Mouse (Mus musculus) G1E (cell line): ENCODE data around the gene Insyn1. TPM values are rescaled to one million over a fixed set of nuclear protein-coding genes. Genes with fewer than 3 reads are reported as not detected.

Experiments used
- ATAC-seq: 2 replicates; pipeline ENCODE4 v1.8.0; 2016; ENCODE audit warnings: mild to moderate bottlenecking; ENCODE audit not compliant: insufficient number of reproducible peaks, poor library complexity, low FRiP score, severe bottlenecking; ENCODE audit errors: extremely low read depth
- DNase-seq: peaks from one replicate; pipeline ENCODE4 v3.0.0; 2012; ENCODE audit warnings: low spot score
- H3K27me3 ChIP-seq: 2 replicates; pipeline ENCODE4 v1.6.1; 2012; ENCODE audit warnings: mild to moderate bottlenecking, low read length, inconsistent platforms; ENCODE audit not compliant: insufficient read depth
- H3K36me3 ChIP-seq: replicated peaks from 2 replicates; pipeline ENCODE3; 2012; ENCODE audit warnings: mild to moderate bottlenecking, inconsistent platforms
- H3K4me1 ChIP-seq: 2 replicates; pipeline ENCODE4 v1.6.1; 2012; ENCODE audit warnings: low read depth, low read length, inconsistent platforms, mixed read lengths; ENCODE audit not compliant: insufficient read depth
- H3K4me3 ChIP-seq: 2 replicates; pipeline ENCODE4 v1.5.1; 2012; ENCODE audit warnings: low read depth, mild to moderate bottlenecking, inconsistent platforms, low read length, moderate library complexity, mixed read lengths
- H3K9me3 ChIP-seq: replicated peaks from 2 replicates; pipeline ENCODE4 v1.6.1; 2012; ENCODE audit warnings: inconsistent platforms
- CTCF ChIP-seq: IDR thresholded peaks from 2 replicates; pipeline ENCODE4 v1.5.1; 2012; ENCODE audit warnings: low read depth, low read length, inconsistent platforms, mixed read lengths
- GATA1 ChIP-seq: IDR thresholded peaks from 2 replicates; pipeline ENCODE4 v1.6.1; 2012; ENCODE audit warnings: borderline replicate concordance, low read length, inconsistent platforms, mixed read lengths
- GATA2 ChIP-seq: IDR thresholded peaks from 2 replicates; pipeline ENCODE4 v1.6.1; 2012; ENCODE audit warnings: low read depth, low read length, inconsistent platforms, borderline replicate concordance
- POLR2AphosphoS5 ChIP-seq: IDR thresholded peaks from 2 replicates; pipeline ENCODE4 v1.6.1; 2012; ENCODE audit warnings: low read depth, low read length, inconsistent platforms; ENCODE audit not compliant: insufficient replicate concordance
- TAL1 ChIP-seq: conservative IDR thresholded peaks from 2 replicates; pipeline ENCODE4 v1.6.1; 2012; ENCODE audit warnings: low read depth, low read length, inconsistent platforms, mixed read lengths
- polyA plus RNA-seq: library from polyadenylated mRNA; stranded (reverse); fragments of >175 nt; gene quantifications from 2 replicates; pipeline ENCODE4 v1.2.3, GENCODE M21; 2012
- total RNA-seq, 2 experiments: library from RNA; stranded (forward) in 1 of 2; stranded (reverse) in 1 of 2; fragments of 200-1000 nt in 1 of 2; fragments of >200 nt in 1 of 2; fragmentation: Nextera tagmentation in 1 of 2; gene quantifications; 2 replicates each; pipeline ENCODE4 v1.2.3; 2014 to 2017

The Insyn1 gene
- total and polyA plus RNA-seq, 3 experiments, result 0.05 TPM; not detected in 2

- DNase-seq (no peak), ATAC-seq (no peak)
- no peaks in the 10 kb centered on the region for H3K4me1 ChIP-seq
- no peaks in the 10 kb centered on the region for H3K9me3 ChIP-seq
- H3K4me3 ChIP-seq, result no peak overlapping the region
- TF ChIP-seq GATA2 (no peak), CTCF (no peak), POLR2AphosphoS5 (no peak), GATA1 (no peak), TAL1 (no peak)
- H3K27me3 ChIP-seq, result peaks cover 33% of the 10 kb centered on the region
- no peaks in the 10 kb centered on the region for H3K36me3 ChIP-seq
Measured at GRCm38 (mm10) chr9:58516480-58516879, 28.1 kb downstream of the Insyn1 start.

DNA sequence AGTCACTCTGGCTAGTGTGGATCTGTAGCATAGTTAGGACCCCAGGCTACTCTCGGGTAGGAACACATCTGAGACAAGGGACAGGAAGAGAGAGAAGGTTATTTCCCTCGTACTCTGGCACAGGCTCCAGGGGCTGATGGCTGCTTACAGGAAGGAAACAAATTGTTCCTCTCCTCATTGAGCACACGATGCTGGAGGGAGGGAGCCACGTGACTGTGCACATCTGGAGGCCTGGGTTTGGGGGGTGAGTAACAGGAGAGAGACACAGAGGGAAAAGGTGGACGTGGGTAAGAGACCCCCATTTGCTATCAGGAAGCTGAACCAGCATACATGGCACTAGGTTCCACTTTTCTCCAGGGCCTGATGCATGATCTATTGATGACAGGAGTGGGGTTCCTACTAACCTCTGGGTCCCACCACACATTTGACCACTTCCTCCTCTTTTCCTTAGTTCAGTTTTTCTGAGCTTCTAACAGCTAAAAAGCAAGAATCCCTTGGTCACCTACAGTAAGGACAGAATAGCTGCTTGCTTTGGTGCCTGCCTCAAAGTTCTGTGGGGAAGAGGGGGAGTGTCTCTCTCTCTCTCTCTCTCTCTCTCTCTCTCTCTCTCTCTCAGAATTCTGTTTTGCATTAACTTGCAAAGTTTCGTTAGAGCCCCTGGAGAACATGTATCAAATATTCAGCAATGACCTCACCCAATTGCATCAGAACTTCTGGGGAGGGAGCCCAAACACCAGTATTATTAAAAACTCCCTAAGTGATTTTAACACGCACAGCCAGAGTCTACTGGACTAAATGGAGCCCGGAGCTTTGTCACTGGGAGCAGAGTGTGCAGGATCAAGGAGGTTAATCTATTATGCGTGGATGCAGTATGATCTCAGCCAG, 29.7 kb downstream of the Insyn1 start:
- no peak for DNase-seq
- TF ChIP-seq GATA1, result no peak
- TF ChIP-seq POLR2AphosphoS5, result no peak
- TF ChIP-seq TAL1, result no peak
- no peak for TF ChIP-seq GATA2
- TF ChIP-seq CTCF, result no peak
- Histone ChIP-seq H3K9me3 (no peaks in the 10 kb centered on the region), H3K27me3 (peaks cover 33% of the 10 kb centered on the region), H3K4me1 (no peaks in the 10 kb centered on the region), H3K4me3 (no peak overlapping the region), H3K36me3 (no peaks in the 10 kb centered on the region)
- no peak for ATAC-seq

- peaks cover 31% of the 10 kb centered on the region for H3K27me3 ChIP-seq
- no peak overlapping the region for H3K4me3 ChIP-seq
- TF ChIP-seq CTCF, result no peak
- TF ChIP-seq GATA1, result no peak
- no peak for TF ChIP-seq GATA2
- no peak for TF ChIP-seq TAL1
- no peak for TF ChIP-seq POLR2AphosphoS5
- H3K36me3 ChIP-seq, result no peaks in the 10 kb centered on the region
- no peak for DNase-seq
- no peaks in the 10 kb centered on the region for H3K4me1 ChIP-seq
- no peak for ATAC-seq
- no peaks in the 10 kb centered on the region for H3K9me3 ChIP-seq
Measured at GRCm38 (mm10) chr9:58519953-58520352, 31.6 kb downstream of the Insyn1 start.

GRCm38 (mm10) chr9:58520816-58521581, 32.6 kb downstream of the Insyn1 start:
- no peak for TF ChIP-seq CTCF
- TF ChIP-seq GATA1, result no peak
- TF ChIP-seq GATA2, result no peak
- no peak for TF ChIP-seq POLR2AphosphoS5
- no peak for TF ChIP-seq TAL1
- Histone ChIP-seq H3K9me3 (no peaks in the 10 kb centered on the region), H3K4me1 (no peaks in the 10 kb centered on the region), H3K4me3 (no peak overlapping the region), H3K27me3 (peaks cover 25% of the 10 kb centered on the region), H3K36me3 (no peaks in the 10 kb centered on the region)
- ATAC-seq (no peak), DNase-seq (no peak)

DNA sequence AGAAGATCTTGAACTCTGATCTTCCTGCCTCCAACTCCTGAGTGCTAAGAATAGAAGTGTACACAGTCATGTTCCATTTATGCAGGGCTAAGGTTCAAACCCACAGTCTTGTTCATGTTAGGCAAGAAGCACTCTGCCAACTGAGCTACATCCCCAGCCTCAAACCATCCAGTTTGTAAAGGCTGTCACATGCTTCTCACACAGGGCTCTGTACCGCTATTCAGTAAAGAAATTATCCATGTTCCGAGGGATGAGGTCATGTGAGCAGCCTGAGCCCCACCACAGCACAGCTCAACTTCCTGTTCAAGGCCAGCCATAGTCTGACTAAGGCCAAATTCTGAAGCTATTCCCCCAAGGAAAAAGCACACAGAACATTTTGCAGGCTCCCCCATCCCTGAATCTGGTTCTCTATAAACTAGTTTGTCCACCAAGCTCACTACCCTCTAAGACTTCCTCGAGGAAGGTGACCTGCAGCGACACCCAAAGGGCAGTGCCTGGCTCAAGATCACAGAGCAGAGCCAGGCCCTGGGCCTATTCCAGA, 33.5 kb downstream of the Insyn1 start:
- ATAC-seq, result no peak
- Histone ChIP-seq H3K27me3 (peaks cover 22% of the 10 kb centered on the region), H3K36me3 (no peaks in the 10 kb centered on the region), H3K9me3 (no peaks in the 10 kb centered on the region), H3K4me3 (no peak overlapping the region), H3K4me1 (no peaks in the 10 kb centered on the region)
- TF ChIP-seq POLR2AphosphoS5, result no peak
- TF ChIP-seq GATA2, result no peak
- TF ChIP-seq TAL1, result no peak
- no peak for TF ChIP-seq GATA1
- TF ChIP-seq CTCF, result no peak
- no peak for DNase-seq

DNA sequence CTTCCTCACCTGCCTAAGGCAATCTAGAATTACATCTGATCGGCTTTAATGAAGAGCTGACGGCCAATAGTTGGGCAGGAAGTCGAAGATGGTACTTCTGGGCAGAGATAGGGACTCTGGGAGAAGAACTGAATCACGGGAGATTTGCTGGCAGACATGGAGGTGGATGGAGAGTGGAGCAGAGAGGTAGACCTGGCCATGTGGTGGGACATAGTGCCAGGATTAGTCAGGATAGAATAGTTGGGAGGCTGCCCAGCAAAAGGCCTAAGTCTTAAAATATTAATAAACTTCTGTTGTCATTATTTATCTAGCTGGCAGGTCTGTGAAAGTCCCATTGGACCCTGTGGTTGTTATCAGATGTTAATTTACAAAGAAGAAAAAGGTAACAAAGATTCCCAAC, 36.7 kb downstream of the Insyn1 start:
- Histone ChIP-seq H3K9me3 (no peaks in the 10 kb centered on the region), H3K27me3 (peaks cover 27% of the 10 kb centered on the region), H3K4me3 (no peak overlapping the region), H3K36me3 (no peaks in the 10 kb centered on the region), H3K4me1 (no peaks in the 10 kb centered on the region)
- no peak for TF ChIP-seq GATA1
- TF ChIP-seq TAL1, result no peak
- no peak for TF ChIP-seq POLR2AphosphoS5
- TF ChIP-seq CTCF, result no peak
- no peak for TF ChIP-seq GATA2
- no peak for DNase-seq
- ATAC-seq, result no peak
